Mouse (Mus musculus) heart, postnatal 0 days (tissue): ENCODE data around the gene Asb11. TPM values are rescaled to one million over a fixed set of nuclear protein-coding genes. Genes with fewer than 3 reads are reported as not detected.

Source experiments
- ATAC-seq: fragments of 200-750 bp; cut with Nextera tagmentation; 2 replicates; pipeline ENCODE4 v1.8.0; 2017; ENCODE audit warnings: low read depth, moderate number of reproducible peaks, moderate library complexity; ENCODE audit not compliant: insufficient read depth
- DNase-seq: peaks from one replicate; pipeline ENCODE4 v3.0.0-alpha.2; 2016; ENCODE audit warnings: low spot score
- H3K27ac ChIP-seq: fragments of 300-500 bp; sonication (generic); 2 replicates; pipeline ENCODE4 v1.5.1; 2014; ENCODE audit warnings: low read depth, mild to moderate bottlenecking
- H3K27me3 ChIP-seq: fragments of 300-500 bp; sonication (generic); 2 replicates; pipeline ENCODE4 v1.6.1; 2014; ENCODE audit warnings: low read length, mixed read lengths; ENCODE audit not compliant: control insufficient read depth, insufficient read depth
- H3K36me3 ChIP-seq: fragments of 300-500 bp; sonication (generic); replicated peaks from 2 replicates; pipeline ENCODE4 v1.6.1; 2014; ENCODE audit warnings: low read length, mixed read lengths; ENCODE audit not compliant: control insufficient read depth, insufficient read depth
- H3K4me1 ChIP-seq: fragments of 300-500 bp; sonication (generic); 2 replicates; pipeline ENCODE4 v1.6.1; 2014; ENCODE audit warnings: antibody characterized with exemption; ENCODE audit not compliant: control insufficient read depth, insufficient read depth
- H3K4me2 ChIP-seq: fragments of 300-500 bp; sonication (generic); 2 replicates; pipeline ENCODE4 v1.6.1; 2014; ENCODE audit warnings: low read depth, mild to moderate bottlenecking, low read length, moderate library complexity
- H3K4me3 ChIP-seq: fragments of 300-500 bp; sonication (generic); 2 replicates; pipeline ENCODE4 v1.5.1; 2014; ENCODE audit warnings: low read depth, low read length
- H3K9ac ChIP-seq: fragments of 300-500 bp; sonication (generic); replicated peaks from 2 replicates; pipeline ENCODE4 v1.6.1; 2014; ENCODE audit warnings: low read depth, low read length, mixed read lengths
- H3K9me3 ChIP-seq: fragments of 300-500 bp; sonication (generic); replicated peaks from 2 replicates; pipeline ENCODE4 v1.6.1; 2016; ENCODE audit warnings: low read length; ENCODE audit not compliant: control insufficient read depth
- CTCF ChIP-seq: IDR thresholded peaks from 2 replicates; pipeline ENCODE4 v1.5.1; 2016; ENCODE audit warnings: antibody characterized with exemption, control low read depth, low read depth
- EP300 ChIP-seq: IDR thresholded peaks from 2 replicates; pipeline ENCODE4 v1.6.1; 2016; ENCODE audit warnings: antibody characterized with exemption, low read depth
- WGBS: fragments of 180-500 bp; shearing (Covaris S2); extraction: QIAGEN DNeasy Blood & Tissue Kit; methylation state at CpG from one replicate; pipeline ENCODE4 v1.1.7; 2014; 5-methylcytosine and 5-hydroxymethylcytosine counted together
- polyA plus RNA-seq: library from polyadenylated mRNA; unstranded; fragments of >200 nt; fragmentation: Nextera tagmentation; extraction: Ambion mirVana; gene quantifications from 2 replicates; pipeline ENCODE4 v1.2.1, GENCODE M21; 2015
- total RNA-seq: library from RNA; depleted of rRNA; stranded (reverse); fragments of >200 nt; gene quantifications from 2 replicates; pipeline ENCODE4 v1.2.3, GENCODE M21; 2014; ENCODE audit warnings: low replicate concordance

The Asb11 gene
- total and polyA plus RNA-seq, 2 experiments from 2014 or later = 101 to 155 TPM

DNA sequence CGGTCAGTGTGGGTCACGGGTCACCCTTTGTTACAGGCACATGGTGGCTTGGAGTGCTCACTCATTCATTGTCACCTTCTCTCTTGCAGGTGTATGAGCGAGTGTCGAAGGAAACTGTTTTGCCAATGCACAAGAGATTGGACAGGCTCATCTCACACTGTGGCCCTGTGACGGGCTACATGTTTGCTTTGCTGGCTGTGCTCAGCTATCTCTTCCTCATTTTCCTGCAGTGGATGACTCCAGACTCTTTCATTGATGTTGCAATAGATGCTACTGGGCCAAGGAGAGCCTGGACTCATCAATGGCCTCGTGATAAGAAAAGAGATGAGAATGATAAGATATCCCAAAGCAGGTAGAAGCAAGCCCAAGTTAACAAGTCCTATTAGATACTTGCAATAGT lies 5.3 kb upstream of the Asb11 start:
- Histone ChIP-seq H3K4me3 (no peak overlapping the region), H3K4me2 (no peak overlapping the region), H3K27ac (no peak overlapping the region), H3K4me1 (no peaks in the 10 kb centered on the region), H3K27me3 (no peaks in the 10 kb centered on the region), H3K36me3 (peaks cover 17% of the 10 kb centered on the region), H3K9me3 (no peaks in the 10 kb centered on the region), H3K9ac (no peak overlapping the region)
- ATAC-seq (no peak), DNase-seq (no peak)
- TF ChIP-seq CTCF (no peak), EP300 (no peak)
- 80% methylated on average over 6 of the region's 6 CpGs for WGBS

DNA sequence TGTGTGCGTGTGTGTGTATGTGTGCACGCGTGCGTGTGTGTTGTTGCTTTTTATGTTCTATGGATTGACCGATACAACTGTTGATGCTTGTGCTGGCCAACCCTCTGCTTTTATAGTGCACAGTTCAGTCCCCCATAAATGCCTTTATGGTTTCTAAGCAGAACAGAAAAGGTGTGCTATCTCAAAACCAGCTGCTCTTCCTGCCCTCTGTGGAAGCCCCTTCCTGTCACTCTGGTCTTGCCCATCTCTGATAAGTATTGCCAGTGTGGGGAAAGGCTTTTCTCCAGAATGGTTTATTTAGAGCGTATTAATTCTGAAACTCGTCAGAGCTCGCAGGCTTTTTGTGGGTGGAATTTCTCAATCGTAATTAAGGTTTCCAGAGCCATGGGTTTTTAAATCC lies 4.1 kb upstream of the Asb11 start:
- Histone ChIP-seq H3K4me2 (no peak overlapping the region), H3K9ac (no peak overlapping the region), H3K36me3 (peaks cover 17% of the 10 kb centered on the region), H3K27ac (no peak overlapping the region), H3K4me3 (no peak overlapping the region), H3K9me3 (no peaks in the 10 kb centered on the region), H3K4me1 (no peaks in the 10 kb centered on the region), H3K27me3 (no peaks in the 10 kb centered on the region)
- 91% methylated on average over 9 of the region's 9 CpGs for WGBS
- no peak for TF ChIP-seq EP300
- no peak for TF ChIP-seq CTCF
- ATAC-seq (no peak), DNase-seq (no peak)

DNA sequence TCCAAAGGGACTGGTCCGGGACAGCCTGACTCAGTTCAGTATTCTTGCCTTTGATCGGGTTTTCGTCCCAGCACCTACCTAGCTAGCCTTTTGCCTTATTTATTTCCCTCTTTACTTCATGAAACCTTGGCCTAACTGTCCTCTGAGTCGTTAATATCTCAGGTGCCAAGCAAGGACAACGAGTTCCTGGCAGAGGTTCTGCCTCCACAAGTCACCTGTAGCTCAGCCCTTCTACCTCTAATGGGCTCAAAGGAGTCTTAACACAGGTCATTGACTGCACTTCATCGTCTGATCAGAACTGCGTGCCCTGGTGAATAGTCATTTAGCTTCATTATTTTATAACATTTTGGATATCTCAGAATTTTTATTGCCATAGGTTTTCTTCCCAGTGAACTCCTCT lies 2.7 kb downstream of the Asb11 start:
- DNase-seq (no peak), ATAC-seq (no peak)
- Histone ChIP-seq H3K4me3 (peak overlapping the region; percentile 47), H3K9me3 (no peaks in the 10 kb centered on the region), H3K4me1 (no peaks in the 10 kb centered on the region), H3K9ac (peak overlapping the region; percentile 40; the same call in 1 of the 2 replicates), H3K27ac (peak overlapping the region; percentile 92), H3K4me2 (peak overlapping the region; percentile 54), H3K27me3 (no peaks in the 10 kb centered on the region), H3K36me3 (no peaks in the 10 kb centered on the region)
- 64% methylated on average over 7 of the region's 7 CpGs for WGBS
- no peak for TF ChIP-seq EP300
- no peak for TF ChIP-seq CTCF

DNA sequence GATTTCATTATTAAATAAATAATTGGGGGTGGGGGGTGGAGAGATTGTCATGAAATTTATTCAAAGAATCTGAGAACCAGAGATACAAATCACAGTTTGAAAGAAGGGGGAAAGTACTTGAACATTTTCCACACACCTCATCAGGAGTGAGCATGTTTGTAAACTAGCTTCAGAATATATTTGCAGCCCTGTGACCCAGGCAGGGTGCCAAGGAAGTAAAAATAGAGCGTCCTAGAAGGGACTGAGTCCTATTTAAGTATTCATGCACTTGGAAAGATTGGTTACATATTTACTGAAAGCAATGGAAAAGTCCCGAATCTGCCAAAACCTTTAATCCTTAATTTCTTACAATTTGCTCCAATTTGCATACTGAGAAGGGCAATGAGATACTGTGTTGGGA lies 3.3 kb downstream of the Asb11 start:
- 18% methylated on average over 2 of the region's 2 CpGs for WGBS
- 0 out of 2 replicates have a peak overlapping the region, but pooled peaks have one; percentile 47 for H3K4me3 ChIP-seq
- TF ChIP-seq EP300 = no peak
- TF ChIP-seq CTCF = no peak

DNA sequence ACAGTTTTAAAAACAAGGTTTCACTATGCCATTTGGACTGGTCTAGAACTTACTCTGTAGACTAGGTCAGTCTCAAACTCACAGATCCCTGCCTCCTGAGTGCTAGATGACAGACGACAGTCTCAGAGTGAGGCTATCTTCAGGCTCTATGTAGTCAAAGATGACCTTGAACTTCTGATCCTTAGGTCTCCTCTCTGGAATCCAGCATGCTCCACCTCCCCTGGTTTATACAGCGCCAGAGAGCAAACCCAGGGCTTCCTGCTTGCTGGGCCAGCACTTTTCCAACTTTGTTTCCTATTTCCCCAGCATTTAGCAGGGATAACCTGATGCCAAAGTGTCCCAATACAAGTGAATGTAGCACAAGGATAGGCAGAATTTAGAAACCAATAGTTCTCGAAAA lies 3.9 kb downstream of the Asb11 start:
- 45% methylated on average over 3 of the region's 3 CpGs for WGBS
- H3K36me3 ChIP-seq = no peaks in the 10 kb centered on the region
- ATAC-seq = peak; percentile 34
- no peak overlapping the region for H3K4me3 ChIP-seq
- DNase-seq = no peak
- no peak for TF ChIP-seq EP300
- no peak for TF ChIP-seq CTCF
- no peaks in the 10 kb centered on the region for H3K27me3 ChIP-seq
- peak overlapping the region; percentile 54 for H3K4me2 ChIP-seq
- H3K9me3 ChIP-seq = no peaks in the 10 kb centered on the region
- no peak overlapping the region for H3K9ac ChIP-seq
- H3K4me1 ChIP-seq = no peaks in the 10 kb centered on the region
- peak overlapping the region; percentile 92 for H3K27ac ChIP-seq

More for the DNA sequence above, 3.3 kb downstream of the Asb11 start:
- H3K27me3 ChIP-seq = no peaks in the 10 kb centered on the region
- peak overlapping the region; percentile 92 for H3K27ac ChIP-seq
- ATAC-seq (peak; percentile 77), DNase-seq (peak; percentile 50)
- peak overlapping the region; percentile 54 for H3K4me2 ChIP-seq
- H3K4me1 ChIP-seq = no peaks in the 10 kb centered on the region
- no peaks in the 10 kb centered on the region for H3K36me3 ChIP-seq
- no peak overlapping the region for H3K9ac ChIP-seq
- no peaks in the 10 kb centered on the region for H3K9me3 ChIP-seq

DNA sequence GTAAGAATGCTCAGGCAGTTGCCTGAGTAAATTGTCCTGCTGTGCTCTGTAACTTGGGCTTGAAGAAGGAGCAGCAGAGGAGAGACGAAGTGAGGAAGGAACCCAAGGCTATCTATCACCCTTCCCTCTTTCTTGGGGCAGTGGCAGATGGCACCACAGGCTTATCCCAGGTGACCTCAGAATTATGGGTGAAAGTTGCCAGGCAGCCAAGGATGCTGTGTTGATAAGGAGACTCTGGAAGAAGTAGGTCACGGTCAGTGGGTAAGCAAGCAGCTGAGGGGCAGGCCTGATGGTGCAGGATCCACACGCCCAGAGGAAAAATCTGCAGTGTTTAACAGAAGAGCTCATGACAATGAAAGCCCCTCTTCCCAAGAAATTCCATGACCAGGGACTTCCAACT lies 4.5 kb downstream of the Asb11 start:
- no peak for DNase-seq
- 66% methylated on average over 3 of the region's 3 CpGs for WGBS
- no peak overlapping the region for H3K4me3 ChIP-seq
- no peaks in the 10 kb centered on the region for H3K4me1 ChIP-seq
- H3K27ac ChIP-seq = peak overlapping the region; percentile 92
- no peak overlapping the region for H3K9ac ChIP-seq
- no peak for ATAC-seq
- no peak overlapping the region for H3K4me2 ChIP-seq
- TF ChIP-seq CTCF (no peak), EP300 (no peak)
- no peaks in the 10 kb centered on the region for H3K27me3 ChIP-seq
- H3K36me3 ChIP-seq = no peaks in the 10 kb centered on the region
- H3K9me3 ChIP-seq = no peaks in the 10 kb centered on the region
